Mouse (Mus musculus) layer of hippocampus, adult 9-10 months (tissue): ENCODE results near the gene Psmd8.
"Not testable (repeated sequence)": the region's sequence is repeated elsewhere in the genome, so short reads cannot be mapped to it uniquely, and the experiment has no call there.

ENCODE experiments used
- DNase-seq: peaks from one replicate; pipeline ENCODE4 v3.0.0; 2022; ENCODE audit warnings: low spot score

Gene Psmd8

DNA sequence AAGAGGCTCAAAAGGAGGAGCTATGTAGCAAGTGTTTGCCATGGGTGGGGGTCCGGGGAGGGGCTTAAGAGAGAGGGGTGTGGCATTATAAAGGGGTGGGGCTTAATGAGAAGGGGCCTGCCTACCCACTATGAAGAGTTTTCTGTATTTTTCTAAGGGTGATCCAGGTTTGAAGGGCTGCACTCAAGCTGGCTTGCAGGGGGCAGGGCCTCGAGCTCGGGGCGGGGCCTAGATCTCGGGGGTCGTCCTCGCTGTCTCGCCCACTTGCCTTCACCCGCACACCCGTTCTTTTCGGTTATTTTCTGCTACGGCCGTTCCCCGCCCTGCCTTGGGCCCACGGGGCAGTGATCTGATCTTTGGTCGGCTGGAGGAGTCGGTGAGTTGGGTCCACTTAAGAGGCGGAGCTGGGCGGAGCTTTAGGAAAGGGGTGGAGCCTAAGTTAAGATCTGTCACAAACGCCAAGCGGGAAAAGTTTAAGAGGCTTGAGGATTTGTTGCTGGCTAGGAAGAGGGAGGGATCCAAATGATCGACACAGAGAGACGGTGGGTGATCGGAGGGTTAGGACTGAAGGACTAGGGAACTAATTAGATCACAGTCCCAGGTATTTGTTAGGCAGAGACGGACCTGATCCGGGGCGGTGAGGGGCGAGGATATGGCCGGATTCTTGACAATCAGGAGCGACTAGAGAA lies 10.3 kb downstream of the Psmd8 start, which contains the start of the genes Ggn and Spred3:
Gene Ggn (plus strand): TSS at position 145 of the 689 bp plus-strand sequence.
Gene Spred3 (minus strand): TSS at position 346 of the 689 bp plus-strand sequence.
- DNase-seq = no peak

DNA sequence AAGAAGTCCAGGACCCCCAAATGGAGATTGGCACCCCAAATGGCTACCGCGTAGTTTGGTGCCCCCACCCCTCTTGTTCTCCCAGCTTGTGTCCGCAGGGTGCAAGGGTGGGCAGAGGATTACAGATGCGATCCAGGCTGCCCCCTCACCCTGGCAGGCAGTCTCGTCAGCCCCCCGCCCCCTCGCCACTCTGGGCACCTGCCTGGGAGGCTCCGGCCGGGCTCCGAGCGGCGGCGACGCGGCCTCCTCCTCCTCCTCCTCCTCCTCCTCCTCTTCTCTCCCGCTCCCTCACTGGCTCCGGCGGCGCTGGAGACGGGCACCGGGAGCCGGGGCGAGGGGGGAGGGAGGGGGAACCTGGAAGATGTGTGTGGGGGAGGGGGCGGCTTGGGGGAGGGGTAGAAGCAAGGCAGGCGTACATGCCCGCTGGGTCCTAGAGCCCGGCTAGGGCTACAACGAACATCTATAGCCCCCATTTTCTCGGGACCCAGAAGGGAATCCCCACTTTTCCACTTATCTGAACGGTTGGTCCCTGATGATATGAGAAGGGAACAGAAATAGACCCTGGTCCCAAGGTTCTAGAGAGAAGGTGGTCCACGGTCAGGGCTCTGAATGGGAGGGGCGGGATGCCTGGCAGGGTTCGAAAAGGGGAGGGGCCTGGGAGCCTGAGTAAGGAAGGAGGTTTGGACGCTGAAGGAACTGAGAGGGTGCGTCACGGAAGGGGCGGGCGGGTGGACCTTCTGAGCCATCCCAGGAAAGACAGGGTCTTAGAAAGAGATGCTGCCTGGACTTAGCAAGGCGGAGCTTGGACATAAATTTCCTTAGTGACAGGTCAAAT lies 11.1 kb downstream of the Psmd8 start:
- no peak for DNase-seq

GRCm38 (mm10) chr7:29168791-29169230 lies 11.7 kb downstream of the Psmd8 start:
- DNase-seq = no peak

GRCm38 (mm10) chr7:29168121-29168695 lies 12.3 kb downstream of the Psmd8 start:
- DNase-seq = no peak

DNA sequence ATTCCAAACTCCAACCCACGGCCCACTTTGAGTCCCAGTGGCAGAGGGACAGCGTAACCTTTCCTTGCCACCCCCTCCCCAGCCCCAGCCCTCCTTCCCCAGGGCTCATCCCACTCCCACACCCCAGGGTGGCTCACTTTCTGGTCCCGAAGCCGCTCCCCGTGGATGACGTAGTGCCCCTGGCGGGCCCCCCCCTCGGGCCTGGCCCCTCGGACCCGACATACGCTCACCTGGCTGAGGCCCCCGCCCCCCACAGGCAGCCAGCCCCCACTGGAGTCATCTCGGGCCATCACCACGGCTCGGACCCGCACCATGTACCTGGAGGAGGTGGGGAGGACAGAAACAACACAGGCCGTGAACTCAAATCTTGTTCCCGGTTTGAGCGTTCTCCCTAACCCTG lies 12.8 kb downstream of the Psmd8 start:
- DNase-seq = no peak

- DNase-seq = no peak
These were observed 17.6 kb downstream of the Psmd8 start for GRCm38 (mm10) chr7:29162750-29163525.

DNA sequence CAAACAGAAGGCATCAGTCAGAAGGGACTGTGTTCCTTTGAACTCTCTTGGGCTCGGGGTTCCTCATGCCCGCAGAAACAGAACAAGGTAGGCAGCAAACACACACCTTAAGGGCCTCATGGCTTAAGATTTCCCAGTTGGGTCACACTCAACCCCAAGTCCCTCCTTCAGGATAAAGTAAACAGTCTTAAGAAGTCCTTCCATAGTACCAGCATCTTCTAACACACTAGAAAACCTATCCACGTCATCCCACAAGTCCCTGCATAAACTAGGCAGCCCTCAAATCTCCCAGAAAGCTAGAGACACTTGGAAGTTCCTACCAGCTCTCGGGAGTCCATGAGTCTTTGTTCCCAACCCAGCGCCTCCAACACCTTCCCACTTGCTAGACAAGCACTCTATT lies 18.2 kb downstream of the Psmd8 start:
- no peak for DNase-seq

DNA sequence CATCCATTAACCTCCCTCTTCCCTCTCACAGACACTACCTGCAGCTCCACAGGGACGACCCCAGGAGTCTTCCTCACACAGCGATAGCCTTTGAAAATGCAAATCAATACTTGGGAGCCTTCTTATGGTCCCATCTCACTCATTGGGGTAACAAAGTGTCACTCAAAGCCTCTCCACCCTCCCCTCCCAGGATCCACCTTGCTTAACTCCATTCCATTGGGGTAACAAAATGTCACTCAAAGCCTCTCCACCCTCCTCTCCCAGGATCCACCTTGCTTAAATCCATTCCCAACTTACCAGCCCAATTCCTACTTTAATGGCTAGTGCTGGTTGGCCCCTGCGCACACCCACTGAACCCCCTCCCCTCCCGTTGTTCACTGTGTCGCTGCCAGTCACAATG lies 22.2 kb downstream of the Psmd8 start:
- no peak for DNase-seq

- DNase-seq = peak; percentile 62
These were observed 24.4 kb downstream of the Psmd8 start, which contains the start of gene Fam98c for GRCm38 (mm10) chr7:29155838-29156782. Gene Fam98c, minus strand, starts transcription at chr7:29156234.

DNA sequence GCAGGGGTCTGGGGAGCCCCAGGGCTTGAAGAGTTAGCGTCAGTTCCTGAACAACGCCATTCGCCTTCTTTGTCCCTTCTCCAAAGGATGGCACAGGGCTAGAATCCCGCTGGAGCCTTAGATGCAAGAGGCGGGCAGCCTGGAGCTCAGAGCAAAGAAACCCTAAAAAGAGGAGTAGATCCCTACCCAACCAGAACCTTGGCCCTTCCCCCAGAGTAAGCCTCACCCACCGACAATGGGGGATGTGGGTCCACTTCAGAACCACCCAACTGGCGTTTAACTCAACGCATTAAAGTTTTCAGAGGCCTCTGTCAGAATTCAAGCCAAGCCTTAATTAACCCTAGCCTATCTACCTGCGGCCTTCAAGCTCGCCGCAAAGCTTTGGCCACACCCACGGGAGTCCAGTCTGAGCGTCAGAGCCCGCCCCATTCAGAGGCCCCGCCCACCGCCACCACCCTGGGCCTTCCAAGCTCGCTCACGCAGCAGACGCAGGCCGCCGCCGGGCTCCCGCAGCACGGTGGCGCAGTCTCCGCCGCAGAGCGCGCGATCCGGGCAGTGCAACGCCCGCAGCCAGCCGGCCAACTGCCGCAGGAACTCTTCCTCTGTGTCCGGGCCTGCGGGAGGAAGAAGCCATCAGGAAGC lies 25.2 kb downstream of the Psmd8 start:
- peak; percentile 40 for DNase-seq

- DNase-seq = no peak
These were observed 26.3 kb downstream of the Psmd8 start for GRCm38 (mm10) chr7:29154018-29154720.

DNA sequence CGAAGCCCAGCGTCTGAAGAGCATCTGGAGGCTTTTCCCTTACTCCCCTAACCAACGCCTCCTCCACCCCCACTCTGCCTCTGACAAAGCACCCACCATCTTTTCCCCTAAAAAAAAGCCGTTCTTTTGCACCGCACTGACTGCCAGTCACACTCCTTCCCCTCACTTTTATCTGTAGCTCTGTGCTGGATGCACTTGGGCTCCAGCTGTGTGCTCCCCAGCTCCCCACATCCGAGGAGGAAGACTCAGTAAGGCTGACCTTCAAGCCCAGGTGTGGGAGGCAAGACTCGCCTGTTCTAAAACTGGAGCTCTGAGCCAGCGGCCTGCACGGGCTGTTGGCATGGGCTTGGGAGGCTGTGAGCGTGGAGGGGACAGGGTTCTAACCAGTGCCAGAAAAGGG lies 29.0 kb downstream of the Psmd8 start:
- DNase-seq = no peak

GRCm38 (mm10) chr7:29148771-29149170 lies 31.7 kb downstream of the Psmd8 start:
- no peak for DNase-seq

- no peak for DNase-seq
These were observed 33.7 kb downstream of the Psmd8 start for GRCm38 (mm10) chr7:29146625-29147367.

GRCm38 (mm10) chr7:29144006-29144405 lies 36.5 kb downstream of the Psmd8 start:
- DNase-seq = no peak

DNA sequence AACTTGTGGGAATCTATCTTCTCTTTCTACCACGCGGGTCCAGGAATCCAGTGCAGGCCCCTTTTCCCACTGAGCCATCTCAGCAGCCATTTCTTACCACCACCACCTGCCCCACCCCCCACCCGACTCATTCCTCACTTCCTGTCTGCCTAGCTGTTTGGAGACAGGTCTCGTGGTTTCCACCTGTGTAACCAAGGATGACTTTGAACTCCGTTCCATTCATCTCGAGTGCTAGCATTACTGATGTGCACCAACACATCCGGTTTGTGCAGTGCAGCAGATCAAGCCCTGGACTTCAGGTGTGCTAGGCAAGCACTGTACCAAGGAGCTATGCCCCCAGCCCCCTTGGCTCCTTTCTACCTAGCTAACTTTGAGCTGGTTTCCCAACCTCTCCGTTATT lies 39.1 kb downstream of the Psmd8 start:
- no peak for DNase-seq

- DNase-seq = not testable (repeated sequence)
These were observed 41.3 kb downstream of the Psmd8 start for GRCm38 (mm10) chr7:29139237-29139636.

GRCm38 (mm10) chr7:29137429-29137828 lies 43.1 kb downstream of the Psmd8 start:
- DNase-seq = no peak
